Mouse (Mus musculus): Measurements from ENCODE around the gene Zfp940. TPM values are rescaled to one million over a fixed set of nuclear protein-coding genes. Genes with fewer than 3 reads are reported as not detected.
A peak's percentile ranks its signal among the peaks of the same experiment; 100 is the strongest.

The Zfp940 gene
- polyA plus RNA-seq, 2 experiments: 3.7 to 6.1 TPM

GRCm38 (mm10) chr7:29783871-29784551 lies 69.5 kb downstream of the Zfp940 start, which contains the start of gene Zfp30:
Gene Zfp30 (plus strand): TSS chr7:29783998.
- WGBS: under 1% methylated on average over 45 of the region's 45 CpGs
- H3K4me2 ChIP-seq (replicated peaks; ENCODE audit: low read depth, low read length, severe bottlenecking): peak within 1 kb of the TSS; percentile 67

More at GRCm38 (mm10) chr7:29783871-29784551, 69.5 kb downstream of the Zfp940 start, which contains the start of gene Zfp30:
- H3K4me1 ChIP-seq (ENCODE audit: control insufficient read depth, insufficient read depth, low read length): peaks cover 5% of the 10 kb centered on the region; the same call in 1 of the 2 replicates
- H3K4me3 ChIP-seq (replicated peaks; ENCODE audit: low read length): peak within 1 kb of the TSS; percentile 71
- H3K27me3 ChIP-seq (ENCODE audit: control insufficient read depth, insufficient read depth, low read length): no peaks in the 10 kb centered on the region
- H3K9me3 ChIP-seq (ENCODE audit: control insufficient read depth, low read length): no peaks in the 10 kb centered on the region
- peak within 1 kb of the TSS; percentile 79 for H3K9ac ChIP-seq (ENCODE audit: low read depth, low read length, severe bottlenecking)
- H3K36me3 ChIP-seq (ENCODE audit: control insufficient read depth, insufficient read depth, low read length): peaks cover 32% of the 10 kb centered on the region
- H3K27ac ChIP-seq (replicated peaks; ENCODE audit: low read depth, low read length): peak within 1 kb of the TSS; percentile 68
- ATAC-seq (ENCODE audit: low FRiP score, low read depth) (peak; percentile 96), DNase-seq (ENCODE audit: low spot score) (peak; percentile 90)
- peak; percentile 82; the same call in 1 of the 2 replicates for TF ChIP-seq POLR2A (IDR thresholded peaks at IDR 0.05; ENCODE audit: borderline replicate concordance, extremely low read depth, insufficient read depth, insufficient read length)

Other genes starting within 250 kb of the Zfp940 start
- 0.04 and 0.13 TPM in 2 replicates for gene Catsperg2, start 126.6 kb downstream of the Zfp940 start, polyA plus RNA-seq (2012; rRNA removed)
- gene Catsperg2, start 126.6 kb downstream of the Zfp940 start, polyA plus RNA-seq (2014; fragmentation: Nextera tagmentation; extraction: Ambion mirVana): not detected in 2 replicates
- 9.7 and 11.6 TPM in 2 replicates for gene Zfp84, start 85.1 kb downstream of the Zfp940 start, polyA plus RNA-seq (2012; rRNA removed)
- 14.0 and 15.8 TPM in 2 replicates for gene Zfp84, start 85.1 kb downstream of the Zfp940 start, polyA plus RNA-seq (2014; fragmentation: Nextera tagmentation; extraction: Ambion mirVana)
- 7.6 and 8.7 TPM in 2 replicates for gene Zfp30, start 69.7 kb downstream of the Zfp940 start, polyA plus RNA-seq (2012; rRNA removed)
- gene Zfp30, start 69.7 kb downstream of the Zfp940 start, polyA plus RNA-seq (2014; fragmentation: Nextera tagmentation; extraction: Ambion mirVana): 11.3 and 11.4 TPM in 2 replicates
- gene Zfp790, start 37.6 kb downstream of the Zfp940 start, polyA plus RNA-seq (2012; rRNA removed): 5.9 and 8.0 TPM in 2 replicates
- 13.8 and 16.6 TPM in 2 replicates for gene Zfp790, start 37.6 kb downstream of the Zfp940 start, polyA plus RNA-seq (2014; fragmentation: Nextera tagmentation; extraction: Ambion mirVana)
- 11.8 and 13.2 TPM in 2 replicates for gene Zfp420, start 6.3 kb upstream of the Zfp940 start, polyA plus RNA-seq (2012; rRNA removed)
- 8.0 and 9.0 TPM in 2 replicates for gene Zfp420, start 6.3 kb upstream of the Zfp940 start, polyA plus RNA-seq (2014; fragmentation: Nextera tagmentation; extraction: Ambion mirVana)
- 10.1 and 11.9 TPM in 2 replicates for gene Zfp27, start 52.9 kb upstream of the Zfp940 start, polyA plus RNA-seq (2012; rRNA removed)
- 13.6 and 14.4 TPM in 2 replicates for gene Zfp27, start 52.9 kb upstream of the Zfp940 start, polyA plus RNA-seq (2014; fragmentation: Nextera tagmentation; extraction: Ambion mirVana)
- gene Zfp383, start 54.6 kb upstream of the Zfp940 start, polyA plus RNA-seq (2012; rRNA removed): 13.8 and 13.9 TPM in 2 replicates
- 9.5 and 10.5 TPM in 2 replicates for gene Zfp383, start 54.6 kb upstream of the Zfp940 start, polyA plus RNA-seq (2014; fragmentation: Nextera tagmentation; extraction: Ambion mirVana)
- 8.1 and 11.0 TPM in 2 replicates for gene Zfp74, start 100.4 kb upstream of the Zfp940 start, polyA plus RNA-seq (2012; rRNA removed)
- gene Zfp74, start 100.4 kb upstream of the Zfp940 start, polyA plus RNA-seq (2014; fragmentation: Nextera tagmentation; extraction: Ambion mirVana): 10.5 and 13.7 TPM in 2 replicates
- gene Zfp568, start 130.3 kb upstream of the Zfp940 start, polyA plus RNA-seq (2012; rRNA removed): 23.8 and 25.4 TPM in 2 replicates
- gene Zfp568, start 130.3 kb upstream of the Zfp940 start, polyA plus RNA-seq (2014; fragmentation: Nextera tagmentation; extraction: Ambion mirVana): 26.2 and 26.8 TPM in 2 replicates
- gene Zfp14, start 197.7 kb upstream of the Zfp940 start, polyA plus RNA-seq (2012; rRNA removed): 6.5 and 7.3 TPM in 2 replicates
- 4.9 and 5.4 TPM in 2 replicates for gene Zfp14, start 197.7 kb upstream of the Zfp940 start, polyA plus RNA-seq (2014; fragmentation: Nextera tagmentation; extraction: Ambion mirVana)
- gene Zfp82, start 219.2 kb upstream of the Zfp940 start, polyA plus RNA-seq (2012; rRNA removed): 3.3 and 3.7 TPM in 2 replicates
- 6.8 and 7.7 TPM in 2 replicates for gene Zfp82, start 219.2 kb upstream of the Zfp940 start, polyA plus RNA-seq (2014; fragmentation: Nextera tagmentation; extraction: Ambion mirVana)
- 1.1 and 1.2 TPM in 2 replicates for gene Gm26920, start 236.7 kb upstream of the Zfp940 start, polyA plus RNA-seq (2012; rRNA removed)
- 3.5 and 3.6 TPM in 2 replicates for gene Gm26920, start 236.7 kb upstream of the Zfp940 start, polyA plus RNA-seq (2014; fragmentation: Nextera tagmentation; extraction: Ambion mirVana)
- gene Zfp566, start 236.9 kb upstream of the Zfp940 start, polyA plus RNA-seq (2012; rRNA removed): 8.0 and 9.3 TPM in 2 replicates
- gene Zfp566, start 236.9 kb upstream of the Zfp940 start, polyA plus RNA-seq (2014; fragmentation: Nextera tagmentation; extraction: Ambion mirVana): 11.0 and 13.2 TPM in 2 replicates
- gene Zfp260, start 241.1 kb upstream of the Zfp940 start, polyA plus RNA-seq (2012; rRNA removed): 53.3 and 63.7 TPM in 2 replicates
- gene Zfp260, start 241.1 kb upstream of the Zfp940 start, polyA plus RNA-seq (2014; fragmentation: Nextera tagmentation; extraction: Ambion mirVana): 140 and 159 TPM in 2 replicates